Mouse (Mus musculus): ENCODE measurements at regions not wholly inside any gene's neighbourhood (a gene's known extent, or its start where the extent isn't known, plus 50 kb on each side); places are given as distances from the start of the nearest gene placed in this dataset.
A peak's percentile ranks its signal among the peaks of the same experiment; 100 is the strongest.

GRCm38 (mm10) chr17:77711130-77711529 lies 488.9 kb upstream of the Crim1 start:
- H3K4me3 ChIP-seq (replicated peaks): no peak overlapping the region
- H3K9ac ChIP-seq (replicated peaks): no peak overlapping the region
- no peaks in the 10 kb centered on the region for H3K4me1 ChIP-seq (replicated peaks)
- no peak for ATAC-seq
- no peaks in the 10 kb centered on the region for H3K27me3 ChIP-seq
- H3K4me2 ChIP-seq (replicated peaks): no peak overlapping the region
- H3K9me3 ChIP-seq: no peaks in the 10 kb centered on the region
- H3K27ac ChIP-seq: no peak overlapping the region
- 34% methylated on average over 1 of the region's 1 CpGs for WGBS
- H3K36me3 ChIP-seq: no peaks in the 10 kb centered on the region

DNA sequence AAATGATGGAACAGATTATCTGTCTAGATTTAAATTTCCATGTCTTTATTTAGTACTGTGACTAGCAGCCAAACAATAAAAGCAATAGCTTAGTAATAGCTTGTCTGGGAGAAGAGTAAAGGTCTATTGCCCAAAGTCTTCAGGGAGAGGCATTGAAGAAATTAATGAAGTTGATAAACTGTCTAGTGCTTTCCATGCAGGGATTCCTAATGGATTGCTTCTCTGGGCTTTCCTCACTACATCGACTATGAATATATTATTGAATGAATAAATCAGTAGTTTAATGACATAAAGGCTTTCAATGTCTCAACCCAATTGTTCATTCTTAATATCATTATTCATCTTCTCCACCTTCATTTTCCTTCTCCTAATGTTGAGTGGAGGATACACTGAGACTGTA lies 487.9 kb upstream of the Crim1 start:
- no peaks in the 10 kb centered on the region for H3K27me3 ChIP-seq
- H3K27ac ChIP-seq: no peak overlapping the region
- H3K4me3 ChIP-seq (replicated peaks): no peak overlapping the region
- no peaks in the 10 kb centered on the region for H3K9me3 ChIP-seq
- no peak overlapping the region for H3K4me2 ChIP-seq (replicated peaks)
- ATAC-seq: no peak
- H3K4me1 ChIP-seq (replicated peaks): no peaks in the 10 kb centered on the region
- no peak overlapping the region for H3K9ac ChIP-seq (replicated peaks)
- WGBS: 82% methylated on average over 1 of the region's 1 CpGs
- no peaks in the 10 kb centered on the region for H3K36me3 ChIP-seq

DNA sequence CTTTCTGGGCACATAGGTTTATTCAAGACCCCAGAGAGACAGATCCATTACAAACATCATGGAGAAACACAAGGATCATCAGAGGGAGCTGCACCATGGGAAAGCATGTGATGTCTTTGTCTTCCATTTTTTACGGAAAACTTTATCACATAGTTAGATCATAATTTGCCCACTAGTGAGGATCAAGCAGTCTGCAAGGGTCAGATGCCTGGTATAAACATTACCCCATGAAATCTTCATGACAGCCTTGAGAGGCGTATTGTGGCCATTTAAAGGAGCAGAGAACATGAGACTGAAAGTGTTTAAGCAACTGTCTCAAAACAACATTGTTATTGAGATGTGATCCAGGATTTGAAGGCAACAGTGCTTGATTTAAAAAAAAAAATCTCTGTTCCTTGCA lies 481.6 kb upstream of the Crim1 start:
- Histone ChIP-seq H3K27ac (no peak overlapping the region), H3K27me3 (no peaks in the 10 kb centered on the region), H3K9ac (replicated peaks) (no peak overlapping the region), H3K4me1 (replicated peaks) (0 out of 2 replicates have a peak, but pooled peaks cover 2% of the 10 kb centered on the region), H3K9me3 (no peaks in the 10 kb centered on the region), H3K36me3 (no peaks in the 10 kb centered on the region), H3K4me3 (replicated peaks) (no peak overlapping the region), H3K4me2 (replicated peaks) (no peak overlapping the region)
- WGBS: 54% methylated on average over 2 of the region's 2 CpGs
- peak; percentile 70 for ATAC-seq

- H3K4me3 ChIP-seq (replicated peaks): no peak overlapping the region
- H3K4me1 ChIP-seq (replicated peaks): no peaks in the 10 kb centered on the region
- no peaks in the 10 kb centered on the region for H3K36me3 ChIP-seq
- H3K9me3 ChIP-seq: no peaks in the 10 kb centered on the region
- no peak overlapping the region for H3K9ac ChIP-seq (replicated peaks)
- no peak overlapping the region for H3K27ac ChIP-seq
- no peak overlapping the region for H3K4me2 ChIP-seq (replicated peaks)
- no peak for ATAC-seq
- WGBS: 89% methylated on average over 3 of the region's 3 CpGs
- no peaks in the 10 kb centered on the region for H3K27me3 ChIP-seq
These were observed 465.5 kb upstream of the Crim1 start for GRCm38 (mm10) chr17:77734413-77735024.

Data from midbrain, embryonic 13.5 days (tissue).